Mouse (Mus musculus): ENCODE measurements around the gene Tspoap1.

GRCm38 (mm10) chr11:87727471-87727870, 32.9 kb upstream of the Tspoap1 start:
- TF ChIP-seq CTCF (IDR thresholded peaks at IDR 0.05) (no peak), EP300 (IDR thresholded peaks at IDR 0.05) (no peak)
